Mouse (Mus musculus) ES-CJ7 (cell line): Measurements from ENCODE around the gene Acbd3.

Experiments used
- DNase-seq: peaks from one replicate; pipeline ENCODE4 v3.0.0; 2011; ENCODE audit warnings: low read depth, low spot score

The Acbd3 gene

GRCm38 (mm10) chr1:180725704-180726179 lies at the start of gene Acbd3:
Gene Acbd3 (plus strand): TSS chr1:180726043.
- peak; percentile 89 for DNase-seq

DNA sequence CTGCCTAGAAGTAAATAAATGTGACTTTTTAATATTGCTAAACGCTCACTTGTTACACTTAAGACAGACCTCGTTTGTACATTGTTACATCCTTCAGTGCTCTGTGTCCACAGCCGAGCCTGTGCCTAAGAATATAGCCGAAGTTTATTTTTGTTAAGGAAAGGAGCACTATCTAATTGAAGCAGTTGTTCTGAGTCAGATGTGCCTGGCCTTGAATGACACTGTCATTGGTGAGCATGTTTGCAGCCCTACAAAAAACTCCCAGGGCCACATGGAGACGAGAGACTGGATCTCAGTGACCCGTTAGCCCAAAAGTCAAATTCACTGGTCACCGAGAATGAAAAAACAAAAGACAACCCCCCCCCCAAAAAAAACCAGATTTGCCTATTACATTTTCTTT lies 34.6 kb upstream of the Acbd3 start:
- no peak for DNase-seq

- peak; percentile 74 for DNase-seq
Observed at GRCm38 (mm10) chr1:180696626-180697352, 29.1 kb upstream of the Acbd3 start, which contains the start of gene Mixl1. Gene Mixl1 (minus strand): TSS chr1:180697034.

GRCm38 (mm10) chr1:180698063-180698462 lies 27.8 kb upstream of the Acbd3 start:
- no peak for DNase-seq

- no peak for DNase-seq
Observed at GRCm38 (mm10) chr1:180703400-180703799, 22.4 kb upstream of the Acbd3 start.

DNA sequence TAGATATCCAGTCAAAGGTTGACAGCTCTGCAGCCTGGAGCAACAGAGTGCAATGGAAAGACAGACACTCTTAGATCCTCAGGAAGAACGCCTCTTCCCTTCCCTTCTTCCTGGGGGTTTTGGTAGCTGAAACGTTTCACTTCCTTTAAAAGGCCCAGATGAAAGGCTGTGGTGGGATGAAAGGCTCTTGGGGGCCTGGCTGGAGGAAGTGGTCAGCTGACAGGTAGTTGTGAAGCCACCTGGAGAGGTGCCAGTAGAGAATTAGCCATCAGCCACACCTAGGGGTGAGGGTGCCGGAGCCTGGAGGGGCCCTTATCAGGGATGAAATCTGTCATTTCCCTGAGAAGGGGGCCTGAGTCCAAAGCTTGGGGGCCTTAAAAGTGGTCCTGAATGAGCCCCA lies 18.5 kb upstream of the Acbd3 start:
- DNase-seq, result no peak

DNA sequence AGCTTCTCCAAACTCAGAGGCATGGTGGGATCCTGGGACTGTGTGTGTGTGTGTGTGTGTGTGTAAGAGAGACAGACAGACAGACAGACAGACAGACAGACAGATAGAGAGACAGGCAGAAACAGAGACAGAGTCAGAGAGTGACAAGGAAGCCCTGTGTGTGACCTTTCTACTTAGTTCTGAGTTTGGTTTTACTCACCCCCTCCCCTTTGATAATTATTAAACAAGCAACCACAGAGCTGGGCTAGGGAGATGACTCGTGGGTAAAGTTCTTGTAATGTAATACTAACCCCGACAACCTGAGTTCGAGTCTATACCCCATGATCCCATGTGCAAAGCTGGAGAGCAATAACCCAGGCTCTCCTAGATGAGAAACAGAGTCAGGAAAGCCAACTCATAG lies 18.0 kb upstream of the Acbd3 start:
- no peak for DNase-seq

DNA sequence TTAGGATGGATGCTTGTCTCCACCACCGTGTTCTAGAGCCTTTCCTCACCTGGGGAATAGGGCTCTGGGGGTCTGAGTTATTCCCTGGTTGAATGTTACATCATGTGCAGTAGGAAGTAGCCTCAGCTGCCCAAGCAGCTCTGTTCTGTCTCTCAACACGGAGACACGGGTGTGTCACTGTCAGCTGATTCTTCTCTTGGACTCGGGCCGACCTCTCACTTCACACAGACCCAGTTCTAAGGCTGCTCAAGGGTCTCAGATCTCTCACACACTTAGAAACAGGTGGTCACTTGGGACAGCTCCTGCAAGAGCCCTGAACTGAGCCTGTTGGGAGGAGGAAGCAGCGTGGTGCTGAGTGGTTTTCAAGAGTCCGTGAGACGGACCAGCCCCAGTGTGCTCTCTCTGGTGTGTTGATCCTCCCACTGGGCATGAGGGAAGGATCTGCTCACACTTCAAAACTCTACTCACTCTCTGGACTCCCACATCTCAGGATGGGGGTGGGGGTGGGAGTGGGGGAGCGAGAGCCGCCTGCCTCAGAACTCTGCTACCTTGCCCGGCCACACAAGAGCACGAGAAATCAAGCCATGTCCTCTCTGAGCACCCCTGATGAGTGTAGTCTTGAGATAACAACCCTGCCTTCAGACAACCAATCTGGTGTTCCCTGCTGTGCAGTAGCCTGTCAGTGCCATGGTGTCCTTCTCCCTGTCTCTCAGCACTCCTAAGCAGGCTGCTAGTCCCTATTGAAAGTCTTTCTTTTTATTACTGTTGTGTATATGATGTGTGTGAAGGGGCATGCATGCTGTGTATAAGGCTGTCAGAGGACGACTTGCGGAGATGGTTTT lies 16.7 kb upstream of the Acbd3 start:
- DNase-seq, result no peak

GRCm38 (mm10) chr1:180718756-180719155 lies 7.1 kb upstream of the Acbd3 start:
- no peak for DNase-seq

DNA sequence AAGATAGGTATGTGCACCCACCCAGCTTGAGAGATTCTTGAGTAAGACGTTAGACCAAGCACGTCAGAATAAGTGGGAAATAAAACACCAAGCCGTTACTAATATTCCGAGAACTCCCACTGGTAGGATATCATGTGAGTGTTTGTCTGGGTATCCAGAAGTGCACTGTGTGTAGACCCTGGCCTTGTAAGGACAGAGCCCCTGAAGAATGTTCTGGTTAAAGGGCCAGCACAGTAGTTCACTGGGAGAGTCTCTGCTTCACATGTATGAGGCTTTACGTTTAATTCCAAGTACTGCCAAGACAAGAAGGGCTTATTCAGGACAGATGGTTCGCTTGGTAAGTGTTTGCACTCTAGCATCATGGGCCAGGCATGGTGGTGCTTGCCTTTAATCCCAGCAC lies 6.4 kb upstream of the Acbd3 start:
- no peak for DNase-seq

DNA sequence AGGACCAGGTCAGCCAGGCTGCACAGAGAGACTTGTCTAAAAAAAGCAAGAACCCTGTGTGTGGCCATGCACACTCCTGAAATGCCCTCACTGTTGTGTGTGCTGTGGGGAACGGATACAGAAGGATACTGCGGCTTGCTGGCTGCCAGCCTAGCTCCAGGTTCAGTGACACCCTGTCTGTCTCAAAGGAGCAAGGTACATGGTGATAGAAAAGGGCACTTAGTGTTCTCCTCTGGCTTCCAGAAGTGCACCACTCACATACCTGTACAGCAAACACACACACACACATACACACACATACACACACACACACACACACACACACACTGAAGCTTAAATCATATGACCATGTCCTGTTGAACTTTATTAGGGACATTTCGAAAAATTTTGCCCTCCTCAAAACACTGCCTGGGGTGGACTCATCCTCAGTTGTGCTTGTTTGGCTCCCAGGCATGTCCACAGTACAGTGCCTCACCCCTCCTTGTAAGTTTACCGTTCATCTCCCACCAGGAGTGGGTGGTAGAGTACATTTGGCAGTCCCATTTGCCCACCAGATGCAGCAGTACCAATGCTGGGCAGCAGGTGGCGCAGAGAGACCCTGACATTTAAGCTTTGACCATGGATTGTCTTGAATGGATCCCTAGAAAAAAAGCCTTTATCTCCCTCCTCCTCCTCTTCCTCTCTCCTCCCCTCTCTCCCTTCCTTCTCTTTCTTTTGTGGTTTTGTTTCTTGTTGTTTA lies 5.7 kb upstream of the Acbd3 start:
- peak; percentile 92 for DNase-seq

DNA sequence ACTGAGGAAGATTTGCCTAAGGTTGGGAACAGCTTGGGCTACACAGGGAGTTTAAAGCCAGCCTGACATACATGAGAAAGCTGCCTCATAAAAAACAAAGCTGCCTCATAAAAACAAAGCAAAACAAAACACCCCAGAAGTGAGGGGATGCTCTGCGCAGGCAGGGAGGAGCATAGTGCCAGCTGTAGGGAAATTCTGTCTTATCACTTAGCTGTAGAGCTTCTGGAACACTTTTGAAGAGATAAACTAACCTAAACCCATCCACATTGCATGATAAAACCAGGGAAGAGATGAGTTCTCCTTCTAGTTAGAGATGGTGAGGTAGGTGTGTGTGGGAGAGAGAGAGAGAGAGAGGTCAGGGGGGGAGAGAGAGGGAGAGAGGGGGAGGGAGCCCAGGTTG lies 3.2 kb upstream of the Acbd3 start:
- no peak for DNase-seq

DNA sequence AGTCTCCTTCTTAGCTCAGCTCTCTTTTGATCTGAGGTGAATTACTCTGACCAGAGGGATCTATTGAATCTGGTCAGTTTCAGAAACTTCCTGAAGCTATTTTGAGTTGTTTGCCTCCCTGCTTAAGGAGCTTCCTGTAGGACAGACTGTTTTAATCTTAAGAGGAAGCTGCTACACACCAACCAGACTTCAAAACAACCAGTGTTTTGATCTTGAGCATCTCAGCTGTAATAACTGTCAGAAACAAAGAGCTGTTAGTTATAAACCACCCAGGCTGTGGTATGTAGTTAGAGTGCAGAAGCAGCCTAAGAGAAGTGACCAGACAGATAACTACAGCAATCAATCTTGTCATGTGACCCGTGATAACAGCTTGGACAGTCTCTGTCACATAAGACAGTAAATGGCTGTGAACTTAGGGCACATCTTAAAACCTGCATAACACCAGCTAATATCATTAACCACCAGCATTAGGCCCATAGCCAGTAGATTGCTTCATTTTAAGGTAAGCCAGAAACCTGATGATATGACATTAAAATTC lies 2.1 kb upstream of the Acbd3 start:
- no peak for DNase-seq

DNA sequence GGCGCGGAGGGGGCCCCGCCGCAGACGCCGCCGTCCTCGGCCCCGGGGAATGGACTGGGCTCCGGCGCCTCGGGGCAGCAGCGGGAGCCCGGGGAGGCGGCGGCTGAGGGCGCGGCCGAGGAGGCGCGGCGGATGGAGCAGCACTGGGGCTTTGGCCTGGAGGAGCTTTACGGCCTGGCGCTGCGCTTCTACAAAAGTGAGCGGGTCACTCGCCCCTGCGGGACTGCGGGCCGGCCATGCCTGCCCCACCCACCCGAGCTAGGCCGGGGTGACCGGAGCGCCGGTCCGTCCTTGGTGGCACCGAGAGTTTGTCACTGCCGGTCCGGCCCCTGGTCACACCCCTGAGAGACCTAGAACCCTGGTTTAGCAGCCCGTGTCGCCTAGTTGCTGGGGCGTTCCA lies 340 bp downstream of the Acbd3 start:
- DNase-seq, result no peak

- no peak for DNase-seq
Observed at GRCm38 (mm10) chr1:180729231-180729630, 3.4 kb downstream of the Acbd3 start.

GRCm38 (mm10) chr1:180747827-180748226 lies 22.0 kb downstream of the Acbd3 start:
- DNase-seq, result no peak

- DNase-seq, result no peak
Observed at GRCm38 (mm10) chr1:180752115-180752514, 26.3 kb downstream of the Acbd3 start.

DNA sequence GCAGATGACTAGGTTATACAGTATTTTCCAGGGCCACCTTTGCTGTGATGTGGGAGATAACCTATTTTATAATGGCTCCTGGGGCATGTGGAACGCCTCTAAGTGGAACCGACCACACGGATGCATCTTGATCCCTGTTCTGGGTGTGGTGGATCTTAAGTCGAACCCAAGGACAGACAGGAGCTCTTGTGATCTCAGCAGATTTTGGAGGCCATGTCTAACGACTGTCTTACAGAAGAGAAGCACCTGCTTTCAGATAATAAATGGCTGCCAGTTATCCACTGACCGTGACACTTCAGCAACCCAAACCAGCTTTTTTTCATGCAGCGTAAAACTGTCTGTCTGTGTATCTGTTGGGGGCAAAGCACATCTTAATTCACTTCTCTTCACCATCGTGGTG lies 28.5 kb downstream of the Acbd3 start:
- no peak for DNase-seq

- no peak for DNase-seq
Observed at GRCm38 (mm10) chr1:180756711-180757110, 30.9 kb downstream of the Acbd3 start.

DNA sequence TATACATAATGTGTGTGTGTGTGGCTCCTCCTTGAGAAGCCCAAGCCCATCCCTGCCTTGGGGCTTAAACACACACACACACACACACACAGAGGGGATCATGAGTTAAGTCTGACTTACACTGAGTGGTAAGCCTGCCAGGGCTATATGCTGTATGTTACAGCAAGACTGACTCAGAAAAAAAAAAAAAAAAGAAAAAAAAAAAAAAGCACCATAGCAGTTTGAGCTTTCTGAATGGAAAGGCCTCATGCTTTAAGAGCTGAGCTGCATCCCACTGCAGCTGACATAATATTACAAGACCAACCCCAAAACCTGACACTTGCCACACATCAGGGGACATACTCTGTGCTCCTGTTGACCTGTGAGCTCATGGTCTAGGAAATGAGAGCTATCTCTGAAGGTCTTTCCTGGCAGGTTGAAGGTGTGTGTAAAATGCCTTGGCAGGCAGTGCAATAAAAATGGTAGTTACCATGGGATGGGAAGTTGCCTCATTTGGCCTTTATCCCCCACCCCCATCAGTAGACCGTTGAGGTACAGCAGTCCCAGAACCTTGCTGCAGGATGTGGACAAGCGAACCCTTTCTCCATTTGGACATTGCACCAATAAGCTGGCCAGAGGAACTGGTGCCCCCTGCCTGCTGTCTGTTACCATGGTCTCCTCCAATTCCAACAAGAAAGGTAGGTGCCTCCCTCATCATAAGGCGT lies 31.6 kb downstream of the Acbd3 start:
- no peak for DNase-seq

DNA sequence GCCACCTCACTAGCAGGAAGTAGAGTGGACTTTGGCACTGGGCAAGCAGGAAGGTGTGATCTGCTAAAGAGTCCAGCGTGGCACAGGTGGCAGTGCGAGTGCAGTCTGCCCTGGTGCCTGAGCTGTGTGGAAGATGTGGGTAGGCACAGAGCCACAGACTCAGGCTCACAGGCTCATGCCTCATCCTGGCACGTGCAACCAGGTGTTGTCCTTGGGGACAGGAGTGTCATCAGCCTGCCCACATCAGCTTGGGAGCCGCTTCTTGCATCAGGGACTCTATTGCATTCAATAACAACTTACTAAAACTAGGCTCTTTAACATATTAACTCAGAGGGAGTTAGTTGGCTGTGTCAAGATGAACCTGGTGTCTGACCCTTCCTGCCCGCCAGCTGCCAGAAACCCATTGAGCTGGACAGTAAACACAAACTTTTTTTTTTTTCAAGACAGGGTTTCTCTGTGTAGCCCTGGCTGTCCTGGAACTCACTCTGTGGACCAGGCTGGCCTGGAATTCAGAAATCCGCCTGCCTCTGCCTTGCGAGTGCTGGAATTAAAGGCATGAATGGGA lies 32.2 kb downstream of the Acbd3 start:
- DNase-seq, result no peak
